Mouse (Mus musculus) MEL (cell line): Measurements from ENCODE around the gene Rprd1b. TPM values are rescaled to one million over a fixed set of nuclear protein-coding genes. Genes with fewer than 3 reads are reported as not detected.

Experiments used
- DNase-seq: peaks from one replicate; pipeline ENCODE4 v3.0.0; 2011; ENCODE audit warnings: low read depth, low spot score
- H3K27ac ChIP-seq: 2 replicates; pipeline ENCODE4 v1.5.1; 2012; ENCODE audit warnings: low read depth, mild to moderate bottlenecking, control low read depth, low read length, moderate library complexity; ENCODE audit not compliant: control insufficient read depth
- H3K27me3 ChIP-seq, 2 experiments: fragments of 150-350 bp in 1 of 2; sonication (generic) in 1 of 2; 2 replicates each; pipeline ENCODE4 v1.6.1; 2012; ENCODE audit warnings: low read length in 2 of 2, mild to moderate bottlenecking in 2 of 2, improper control_type of control experiment in 1 of 2, moderate library complexity in 1 of 2; ENCODE audit not compliant: insufficient read depth in 2 of 2, control insufficient read depth in 1 of 2
- H3K36me3 ChIP-seq, 2 experiments: 2 replicates each; pipeline ENCODE4 v1.6.1; 2012 to 2014; ENCODE audit warnings: low read length in 2 of 2, improper control_type of control experiment in 1 of 2, inconsistent platforms in 1 of 2, mild to moderate bottlenecking in 1 of 2; ENCODE audit not compliant: insufficient read depth in 2 of 2, control insufficient read depth in 1 of 2
- H3K4me1 ChIP-seq, 2 experiments: fragments of 150-350 bp in 1 of 2; sonication (generic) in 1 of 2; 2 replicates each; pipeline ENCODE4 v1.6.1; 2012; ENCODE audit warnings: low read length in 2 of 2, improper control_type of control experiment in 1 of 2, mild to moderate bottlenecking in 1 of 2; ENCODE audit not compliant: insufficient read depth in 2 of 2, control insufficient read depth in 1 of 2
- H3K4me3 ChIP-seq, 2 experiments: fragments of 150-350 bp in 1 of 2; sonication (generic) in 1 of 2; 2 replicates each; pipeline ENCODE4 v1.5.1; 2012; ENCODE audit warnings: low read depth in 2 of 2, low read length in 2 of 2, mild to moderate bottlenecking in 2 of 2, moderate library complexity in 2 of 2, control low read depth in 1 of 2, improper control_type of control experiment in 1 of 2; ENCODE audit not compliant: control insufficient read depth in 1 of 2, insufficient read depth in 1 of 2
- H3K79me2 ChIP-seq: 2 replicates; pipeline ENCODE4 v1.6.1; 2012; ENCODE audit warnings: mild to moderate bottlenecking, low read length, moderate library complexity; ENCODE audit not compliant: control insufficient read depth, poor library complexity, insufficient read depth
- H3K9ac ChIP-seq: 2 replicates; pipeline ENCODE4 v1.6.1; 2012; ENCODE audit warnings: low read depth, mild to moderate bottlenecking, control low read depth, low read length, moderate library complexity; ENCODE audit not compliant: control insufficient read depth, poor library complexity, severe bottlenecking
- H3K9me3 ChIP-seq: fragments of 150-350 bp; sonication (generic); replicated peaks from 2 replicates; pipeline ENCODE4 v1.6.1; 2012; ENCODE audit warnings: mild to moderate bottlenecking, low read length, improper control_type of control experiment, moderate library complexity; ENCODE audit not compliant: insufficient read depth
- BHLHE40 ChIP-seq: IDR thresholded peaks from 2 replicates; pipeline ENCODE4 v1.6.1; 2012; ENCODE audit warnings: low read depth, mild to moderate bottlenecking, inconsistent platforms, low read length, improper control_type of control experiment, borderline replicate concordance
- CHD1 ChIP-seq: IDR thresholded peaks from 2 replicates; pipeline ENCODE4 v1.6.1; 2012; ENCODE audit warnings: low read depth, mild to moderate bottlenecking, inconsistent platforms, low read length, improper control_type of control experiment
- CTCF ChIP-seq, 3 experiments: IDR thresholded peaks in 2 of 3; conservative IDR thresholded peaks in 1 of 3; 2 replicates each; pipeline ENCODE4 v1.5.1; 2011 to 2012; ENCODE audit warnings: low read length in 3 of 3, low read depth in 2 of 3, mild to moderate bottlenecking in 2 of 3, improper control_type of control experiment in 1 of 3, inconsistent platforms in 1 of 3, mixed read lengths in 1 of 3, moderate library complexity in 1 of 3; ENCODE audit not compliant: control insufficient read depth in 1 of 3, insufficient read depth in 1 of 3, poor library complexity in 1 of 3, severe bottlenecking in 1 of 3
- E2F4 ChIP-seq: IDR thresholded peaks from 2 replicates; pipeline ENCODE4 v1.6.1; 2011; ENCODE audit warnings: low read depth, low read length, improper control_type of control experiment, borderline replicate concordance
- ELF1 ChIP-seq: IDR thresholded peaks from 2 replicates; pipeline ENCODE4 v1.6.1; 2014; ENCODE audit warnings: low read depth, mild to moderate bottlenecking, inconsistent platforms, low read length, improper control_type of control experiment, moderate library complexity
- EP300 ChIP-seq, 2 experiments: IDR thresholded peaks; 2 replicates each; pipeline ENCODE4 v1.6.1; 2011; ENCODE audit warnings: improper control_type of control experiment in 2 of 2, low read length in 2 of 2, low read depth in 1 of 2, mild to moderate bottlenecking in 1 of 2
- ETS1 ChIP-seq: IDR thresholded peaks from 2 replicates; pipeline ENCODE4 v1.6.1; 2012; ENCODE audit warnings: low read depth, mild to moderate bottlenecking, inconsistent platforms, low read length, improper control_type of control experiment, moderate library complexity
- GABPA ChIP-seq: IDR thresholded peaks from 2 replicates; pipeline ENCODE4 v1.6.1; 2012; ENCODE audit warnings: low read depth, mild to moderate bottlenecking, inconsistent platforms, low read length, improper control_type of control experiment, moderate library complexity
- GATA1 ChIP-seq: IDR thresholded peaks from 2 replicates; pipeline ENCODE4 v1.6.1; 2011; ENCODE audit warnings: low read depth, low read length, improper control_type of control experiment
- HCFC1 ChIP-seq: IDR thresholded peaks from 2 replicates; pipeline ENCODE4 v1.6.1; 2012; ENCODE audit warnings: low read depth, mild to moderate bottlenecking, inconsistent platforms, low read length, improper control_type of control experiment, moderate library complexity
- KAT2A ChIP-seq: conservative IDR thresholded peaks from 2 replicates; pipeline ENCODE4 v1.6.1; 2012; ENCODE audit warnings: low read depth, low read length, improper control_type of control experiment, inconsistent platforms
- MAFK ChIP-seq: IDR thresholded peaks from 2 replicates; pipeline ENCODE4 v1.6.1; 2011; ENCODE audit warnings: low read depth, mild to moderate bottlenecking, low read length, improper control_type of control experiment, borderline replicate concordance
- MEF2A ChIP-seq: IDR thresholded peaks from 2 replicates; pipeline ENCODE4 v1.6.1; 2014; ENCODE audit warnings: low read depth, mild to moderate bottlenecking, inconsistent platforms, low read length, improper control_type of control experiment; ENCODE audit not compliant: poor library complexity, insufficient replicate concordance, severe bottlenecking; ENCODE audit errors: extremely low read depth
- MXI1 ChIP-seq: IDR thresholded peaks from 2 replicates; pipeline ENCODE4 v1.6.1; 2011; ENCODE audit warnings: mild to moderate bottlenecking, low read depth, low read length, improper control_type of control experiment
- MYB ChIP-seq: IDR thresholded peaks from 2 replicates; pipeline ENCODE4 v1.6.1; 2011; ENCODE audit warnings: mild to moderate bottlenecking, low read depth, low read length, improper control_type of control experiment
- MYC ChIP-seq: IDR thresholded peaks from 2 replicates; pipeline ENCODE4 v1.6.1; 2011; ENCODE audit warnings: low read depth, mild to moderate bottlenecking, low read length, improper control_type of control experiment, moderate library complexity
- NELFE ChIP-seq: IDR thresholded peaks from 2 replicates; pipeline ENCODE4 v1.6.1; 2011; ENCODE audit warnings: low read depth, low read length, improper control_type of control experiment
- POLR2A ChIP-seq, 2 experiments: IDR thresholded peaks; 2 replicates each; pipeline ENCODE4 v1.6.1; 2011 to 2012; ENCODE audit warnings: low read length in 2 of 2, mild to moderate bottlenecking in 2 of 2, control low read depth in 1 of 2, improper control_type of control experiment in 1 of 2, low read depth in 1 of 2, moderate library complexity in 1 of 2; ENCODE audit not compliant: control insufficient read depth in 1 of 2, insufficient read depth in 1 of 2, poor library complexity in 1 of 2
- RCOR1 ChIP-seq: IDR thresholded peaks from 2 replicates; pipeline ENCODE4 v1.6.1; 2012; ENCODE audit warnings: low read depth, mild to moderate bottlenecking, inconsistent platforms, low read length, improper control_type of control experiment
- SIN3A ChIP-seq: IDR thresholded peaks from 2 replicates; pipeline ENCODE4 v1.6.1; 2012; ENCODE audit warnings: low read length, improper control_type of control experiment, inconsistent platforms
- SMC3 ChIP-seq: IDR thresholded peaks from 2 replicates; pipeline ENCODE4 v1.6.1; 2011; ENCODE audit warnings: low read depth, low read length, improper control_type of control experiment
- TAL1 ChIP-seq: IDR thresholded peaks from 2 replicates; pipeline ENCODE4 v1.6.1; 2012; ENCODE audit warnings: mild to moderate bottlenecking, inconsistent platforms, low read length, moderate library complexity, mixed read lengths
- TBP ChIP-seq: IDR thresholded peaks from 2 replicates; pipeline ENCODE4 v1.8.0; 2011; ENCODE audit warnings: low read depth, low read length, improper control_type of control experiment
- TCF12 ChIP-seq: IDR thresholded peaks from 2 replicates; pipeline ENCODE4 v1.6.1; 2014; ENCODE audit warnings: low read depth, mild to moderate bottlenecking, inconsistent platforms, low read length, improper control_type of control experiment, moderate library complexity
- UBTF ChIP-seq: IDR thresholded peaks from 2 replicates; pipeline ENCODE4 v1.6.1; 2012; ENCODE audit warnings: low read depth, mild to moderate bottlenecking, inconsistent platforms, low read length, improper control_type of control experiment, moderate library complexity, borderline replicate concordance; ENCODE audit not compliant: insufficient read depth
- USF2 ChIP-seq, 2 experiments: IDR thresholded peaks; 2 replicates each; pipeline ENCODE4 v1.6.1; 2011 to 2012; ENCODE audit warnings: improper control_type of control experiment in 2 of 2, low read length in 2 of 2, borderline replicate concordance in 1 of 2, inconsistent platforms in 1 of 2, low read depth in 1 of 2, mild to moderate bottlenecking in 1 of 2; ENCODE audit not compliant: insufficient read depth in 1 of 2
- ZC3H11A ChIP-seq: IDR thresholded peaks from 2 replicates; pipeline ENCODE4 v1.6.1; 2012; ENCODE audit warnings: low read depth, mild to moderate bottlenecking, inconsistent platforms, low read length, improper control_type of control experiment
- ZKSCAN1 ChIP-seq: IDR thresholded peaks from 2 replicates; pipeline ENCODE4 v1.6.1; 2012; ENCODE audit warnings: low read depth, mild to moderate bottlenecking, inconsistent platforms, low read length, improper control_type of control experiment, moderate library complexity
- ZMIZ1 ChIP-seq: IDR thresholded peaks from 2 replicates; pipeline ENCODE4 v1.6.1; 2012; ENCODE audit warnings: low read depth, mild to moderate bottlenecking, inconsistent platforms, low read length, improper control_type of control experiment, moderate library complexity
- ZNF384 ChIP-seq: IDR thresholded peaks from 2 replicates; pipeline ENCODE4 v1.6.1; 2012; ENCODE audit warnings: low read depth, mild to moderate bottlenecking, inconsistent platforms, low read length, improper control_type of control experiment
- polyA plus RNA-seq, 2 experiments: library from polyadenylated mRNA; stranded (reverse) in 1 of 2; unstranded in 1 of 2; fragments of >175 nt in 1 of 2; fragments of >200 nt in 1 of 2; gene quantifications; 2 replicates each; pipeline versions ENCODE4 v1.2.1 to v1.2.4; 2012; ENCODE audit warnings: low replicate concordance in 2 of 2, low read depth in 1 of 2; ENCODE audit not compliant: insufficient read length in 2 of 2, insufficient read depth in 1 of 2, missing spikeins in 1 of 2
- total RNA-seq: library from RNA; depleted of rRNA; stranded (reverse); fragments of 300-350 nt; gene quantifications from 2 replicates; pipeline ENCODE4 v1.2.3, GENCODE M21; 2012

Gene Rprd1b
- total and polyA plus RNA-seq, 3 experiments = 14.2 to 35.1 TPM; not detected in 1

GRCm38 (mm10) chr2:158105605-158106004 is 77.3 kb downstream of the Rprd1b start:
- H3K4me3 ChIP-seq = no peak overlapping the region
- peak; percentile 16 for DNase-seq
- H3K9ac ChIP-seq = no peak overlapping the region
- H3K27me3 ChIP-seq = no peaks in the 10 kb centered on the region
- H3K79me2 ChIP-seq = no peaks in the 10 kb centered on the region
- no peaks in the 10 kb centered on the region for H3K36me3 ChIP-seq
- H3K4me1 ChIP-seq = no peaks in the 10 kb centered on the region
- TF ChIP-seq MYB (no peak), MYC (no peak), TAL1 (no peak), MXI1 (no peak), TBP (no peak), UBTF (no peak), RCOR1 (no peak), ZC3H11A (no peak), NELFE (no peak), TCF12 (0 out of 2 replicates have a peak, but pooled peaks have one; percentile 7), EP300 (IDR thresholded peaks at IDR 0.05; ENCODE audit: low read depth in 1 of 2, low read length in 2 of 2) (peak in 1 of 2 experiments; percentile 23; a peak in 1 of 4 replicates)
- H3K9me3 ChIP-seq = no peaks in the 10 kb centered on the region
- H3K27ac ChIP-seq = no peak overlapping the region

- no peak overlapping the region for H3K9ac ChIP-seq
- H3K9me3 ChIP-seq = no peaks in the 10 kb centered on the region
- no peaks in the 10 kb centered on the region for H3K27me3 ChIP-seq
- H3K79me2 ChIP-seq = no peaks in the 10 kb centered on the region
- H3K4me1 ChIP-seq = no peaks in the 10 kb centered on the region
- no peak overlapping the region for H3K4me3 ChIP-seq
- no peaks in the 10 kb centered on the region for H3K36me3 ChIP-seq
- DNase-seq = peak; percentile 23
- H3K27ac ChIP-seq = no peak overlapping the region
- TF ChIP-seq MAFK (no peak), UBTF (no peak), E2F4 (no peak), BHLHE40 (no peak), ZMIZ1 (no peak), SIN3A (no peak), ZKSCAN1 (no peak), ETS1 (no peak), POLR2A (IDR thresholded peaks at IDR 0.05; ENCODE audit: control insufficient read depth in 1 of 2, insufficient read depth in 1 of 2, low read depth in 1 of 2, low read length in 2 of 2, poor library complexity in 1 of 2) (no peak), GABPA (no peak), GATA1 (no peak), CTCF (IDR thresholded peaks at IDR 0.05 in 2 of 3, conservative IDR thresholded peaks at IDR 0.05 in 1 of 3; ENCODE audit: control insufficient read depth in 1 of 3, insufficient read depth in 1 of 3, low read depth in 2 of 3, low read length in 3 of 3, poor library complexity in 1 of 3, severe bottlenecking in 1 of 3) (peak; percentile 35 to 68 (median 59); a peak in 4 of 6 replicates), ELF1 (no peak), MEF2A (no peak), ZNF384 (no peak), SMC3 (peak; percentile 72), USF2 (IDR thresholded peaks at IDR 0.05; ENCODE audit: borderline replicate concordance in 1 of 2, insufficient read depth in 1 of 2, low read depth in 1 of 2, low read length in 2 of 2) (no peak), TBP (no peak), HCFC1 (no peak), KAT2A (no peak), ZC3H11A (peak; percentile 53), MYC (no peak), TAL1 (no peak), NELFE (no peak), CHD1 (no peak)
Measured at GRCm38 (mm10) chr2:158106947-158107587, 78.8 kb downstream of the Rprd1b start.
